Mouse (Mus musculus) adrenal gland (tissue): ENCODE measurements around the gene Slc16a12.

ENCODE experiments used
- microRNA-seq, 2 experiments: library from miRNA; unstranded; fragments of <30 nt; microRNA quantifications; one replicate each; pipeline ENCODE4; 2019

Slc16a12 gene

Small RNA genes lying within 50 kb of the gene (microRNA-seq; reads per million reads assigned to microRNA genes)
- gene Gm27476 = 0 reads per million in 2 experiments
